Mouse (Mus musculus): ENCODE measurements at regions not wholly inside any gene's neighbourhood (a gene's known extent, or its start where the extent isn't known, plus 50 kb on each side); places are given as distances from the start of the nearest gene placed in this dataset.
A peak's percentile ranks its signal among the peaks of the same experiment; 100 is the strongest.

DNA sequence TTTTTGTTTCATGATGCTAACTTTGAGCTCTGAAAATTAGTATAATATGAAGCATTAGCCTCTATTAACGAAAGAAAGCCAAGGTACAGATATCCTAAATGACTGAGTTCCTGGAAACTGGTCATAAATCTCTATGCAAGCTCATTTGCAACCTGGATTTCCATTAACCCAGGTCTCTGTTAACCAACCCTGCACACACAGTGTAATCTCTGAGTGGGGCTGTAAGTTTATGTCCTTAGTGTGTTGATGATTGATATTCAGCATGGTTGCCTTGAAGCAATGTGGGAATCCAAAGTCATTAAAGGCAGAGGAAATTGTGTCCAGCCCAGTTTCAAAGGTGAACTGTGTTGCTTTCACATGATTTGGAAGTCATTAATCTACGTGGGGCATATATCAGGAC lies 225.9 kb upstream of the Lcorl start:
- DNase-seq = no peak

GRCm38 (mm10) chr5:46073744-46074143 lies 216.3 kb upstream of the Lcorl start:
- no peak for DNase-seq

DNA sequence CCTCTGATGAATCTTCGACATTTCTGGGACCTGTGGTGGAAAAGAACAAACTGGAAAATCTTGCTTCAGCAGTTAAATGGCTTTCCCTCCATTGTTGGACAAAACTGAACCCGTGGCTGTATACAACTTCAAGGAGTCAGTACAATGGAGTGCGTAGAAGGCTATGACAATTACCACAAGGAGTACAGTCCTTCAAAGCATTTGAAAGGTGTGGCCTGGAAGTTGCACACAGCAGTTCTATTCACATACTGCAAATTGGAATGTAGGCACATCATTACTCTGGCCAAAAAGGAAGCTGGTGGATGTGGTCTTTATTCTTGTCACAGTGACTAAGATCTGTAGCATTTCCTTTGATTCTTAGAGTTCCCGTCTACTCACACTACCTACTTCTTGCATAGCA lies 215.7 kb upstream of the Lcorl start:
- no peak for DNase-seq

GRCm38 (mm10) chr5:46059910-46060309 lies 202.5 kb upstream of the Lcorl start:
- DNase-seq = no peak

GRCm38 (mm10) chr5:46054850-46055249 lies 197.4 kb upstream of the Lcorl start:
- no peak for DNase-seq

GRCm38 (mm10) chr5:46042684-46043348 lies 185.4 kb upstream of the Lcorl start:
- DNase-seq = no peak

- peak; percentile 81 for DNase-seq
Measured at GRCm38 (mm10) chr5:46033008-46033676, 175.7 kb upstream of the Lcorl start.

- DNase-seq = no peak
Measured at GRCm38 (mm10) chr5:46032206-46032605, 174.8 kb upstream of the Lcorl start.

DNA sequence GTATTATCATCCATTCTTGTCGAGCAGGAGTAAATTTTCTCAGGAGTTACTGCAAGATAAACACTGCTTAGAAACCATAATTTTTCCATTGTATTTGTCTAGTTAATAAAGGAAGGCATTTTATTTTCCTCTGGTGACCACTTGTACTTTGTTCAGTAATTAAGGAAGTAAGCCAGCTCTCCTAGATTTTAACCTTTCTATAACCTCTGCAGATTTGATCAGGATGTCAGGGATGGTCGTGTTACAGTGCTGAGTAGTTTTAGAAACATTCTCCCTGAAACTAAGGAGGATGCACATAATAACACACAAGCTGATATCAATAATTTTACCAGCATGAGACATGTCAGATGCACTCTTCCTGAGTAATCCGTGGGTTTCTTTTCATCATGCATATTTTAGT lies 166.7 kb upstream of the Lcorl start:
- DNase-seq = no peak

DNA sequence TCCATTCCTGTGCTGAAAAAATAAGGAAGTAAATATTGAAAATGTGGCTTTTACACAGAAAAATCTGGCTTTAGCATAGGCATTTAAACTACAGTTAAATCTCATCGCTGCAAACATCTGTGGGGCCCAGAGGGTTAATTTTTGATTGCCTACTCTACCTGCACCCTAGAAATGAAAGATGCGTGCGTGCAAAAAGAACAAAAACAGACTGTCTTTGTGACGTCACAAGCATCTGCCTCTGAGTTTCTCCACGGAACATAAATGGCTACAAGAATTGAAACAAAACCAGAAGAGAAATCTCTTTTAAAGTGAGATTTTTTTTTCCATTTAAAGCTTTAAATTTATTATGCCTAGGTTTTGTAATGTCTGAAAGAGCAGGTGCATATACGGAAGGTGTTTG lies 166.0 kb upstream of the Lcorl start:
- DNase-seq = no peak

- DNase-seq = no peak
Measured at GRCm38 (mm10) chr5:46022047-46022422, 164.6 kb upstream of the Lcorl start.

DNA sequence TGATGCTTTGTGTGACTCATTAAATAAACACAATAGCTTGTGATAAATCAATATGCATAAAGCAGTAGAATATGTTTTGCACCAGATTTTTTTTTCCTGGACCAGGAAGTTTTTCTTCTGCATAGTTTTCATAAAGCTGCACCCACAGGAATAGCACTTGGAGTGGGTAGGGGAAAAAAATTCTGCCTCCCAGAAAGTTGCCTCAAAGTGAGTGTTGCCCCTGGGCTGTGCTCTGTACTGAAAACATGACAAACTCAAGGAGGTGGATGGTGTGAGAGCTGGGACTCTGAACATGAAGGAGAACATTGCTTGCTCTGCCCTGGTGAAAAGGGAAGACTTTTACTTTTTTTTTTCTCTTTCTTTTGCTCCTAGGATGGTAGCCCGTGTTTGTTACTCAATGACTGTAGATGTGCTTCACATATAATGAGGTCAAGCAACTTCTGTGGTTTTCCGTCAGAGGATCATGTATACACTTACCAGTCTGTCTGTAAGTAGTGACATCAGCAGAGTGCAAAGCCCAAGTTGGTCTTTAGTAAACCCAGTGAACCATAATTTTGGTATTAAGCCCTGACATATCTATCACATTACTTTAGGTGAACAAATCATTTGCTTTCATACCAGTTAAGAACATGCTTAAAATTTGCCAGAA lies 164.1 kb upstream of the Lcorl start:
- no peak for DNase-seq

- no peak for DNase-seq
Measured at GRCm38 (mm10) chr5:46020175-46020574, 162.8 kb upstream of the Lcorl start.

- no peak for DNase-seq
Measured at GRCm38 (mm10) chr5:46007446-46007845, 150.0 kb upstream of the Lcorl start.

- no peak for DNase-seq
Measured at GRCm38 (mm10) chr5:46006691-46007090, 149.3 kb upstream of the Lcorl start.

- DNase-seq = no peak
Measured at GRCm38 (mm10) chr5:46006228-46006627, 148.8 kb upstream of the Lcorl start.

DNA sequence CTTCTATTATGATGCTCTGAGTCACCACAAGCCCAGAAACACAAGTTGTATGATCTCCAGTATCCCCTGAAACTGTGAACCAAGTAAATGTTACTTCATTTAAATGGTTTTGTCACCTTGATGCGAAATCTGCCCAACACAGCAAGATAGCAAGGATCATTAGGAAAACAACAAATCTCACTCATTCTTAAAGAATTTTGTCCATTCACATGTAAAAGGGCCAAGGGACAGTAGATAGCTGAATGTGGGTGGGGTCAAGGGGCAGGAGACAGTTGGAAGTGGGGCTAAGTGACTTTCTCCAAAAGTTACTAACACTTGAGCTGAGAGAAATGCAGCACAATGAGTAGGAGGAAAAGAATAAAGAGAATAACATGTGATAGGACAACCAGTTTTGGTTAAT lies 148.2 kb upstream of the Lcorl start:
- DNase-seq = no peak

GRCm38 (mm10) chr5:46002011-46002410 lies 144.6 kb upstream of the Lcorl start:
- DNase-seq = no peak

DNA sequence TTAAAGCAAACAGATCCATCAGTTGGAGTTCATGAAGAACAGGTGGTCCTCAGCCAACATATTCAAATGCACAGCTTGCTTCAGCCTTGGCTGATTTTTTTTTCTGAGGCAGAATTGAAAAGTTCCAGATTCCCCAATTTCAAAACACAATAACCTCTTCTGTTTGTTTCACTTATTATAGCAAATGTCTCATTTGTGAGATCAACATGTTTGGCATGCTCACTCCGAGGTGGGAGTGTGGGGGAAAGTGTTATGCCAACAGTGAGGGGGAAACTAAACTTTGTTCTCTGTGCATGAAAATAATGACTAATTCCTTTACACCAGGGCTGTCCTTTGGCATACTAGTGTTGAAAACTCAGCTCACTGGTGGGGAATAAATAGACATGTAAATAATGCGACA lies 100.4 kb upstream of the Lcorl start:
- DNase-seq = no peak

DNA sequence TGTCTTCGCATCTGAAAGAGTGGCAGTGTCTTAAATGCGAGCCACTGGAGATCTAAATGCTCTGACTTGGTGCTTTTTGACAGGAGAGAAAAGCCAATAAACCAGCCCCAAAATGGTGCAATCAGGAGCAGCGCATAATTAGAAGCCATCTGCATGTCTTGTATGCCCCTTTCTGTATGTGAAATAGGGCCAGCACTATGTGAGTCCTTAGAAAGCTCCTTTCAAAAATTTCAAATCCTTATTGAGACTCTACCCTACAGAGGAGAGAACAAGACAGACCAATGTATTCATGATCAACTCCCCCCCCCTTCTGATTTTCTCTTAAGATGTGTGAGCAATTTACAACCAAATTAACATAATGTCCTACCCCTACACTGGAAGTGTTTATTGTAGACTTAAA lies 86.6 kb upstream of the Lcorl start:
- no peak for DNase-seq

DNA sequence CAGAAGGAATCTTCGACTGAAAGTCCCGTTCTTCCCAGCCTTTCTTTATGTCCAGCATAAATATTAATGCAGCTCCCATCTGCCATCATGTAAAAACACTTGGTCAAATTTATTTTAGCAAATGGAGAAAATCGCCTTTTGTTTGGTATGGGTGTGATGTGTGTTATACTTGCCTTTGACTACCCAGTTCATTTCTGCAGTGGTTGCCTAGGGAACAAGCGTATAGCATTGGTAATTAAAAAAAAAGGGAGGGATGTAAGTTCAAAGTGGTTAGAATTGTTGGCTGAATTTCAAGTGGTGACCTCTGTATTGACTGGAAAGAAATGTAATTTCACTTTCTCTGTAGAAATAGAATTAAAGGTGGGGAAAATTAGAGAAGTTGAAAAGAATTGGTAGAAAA lies 75.6 kb upstream of the Lcorl start:
- no peak for DNase-seq

DNA sequence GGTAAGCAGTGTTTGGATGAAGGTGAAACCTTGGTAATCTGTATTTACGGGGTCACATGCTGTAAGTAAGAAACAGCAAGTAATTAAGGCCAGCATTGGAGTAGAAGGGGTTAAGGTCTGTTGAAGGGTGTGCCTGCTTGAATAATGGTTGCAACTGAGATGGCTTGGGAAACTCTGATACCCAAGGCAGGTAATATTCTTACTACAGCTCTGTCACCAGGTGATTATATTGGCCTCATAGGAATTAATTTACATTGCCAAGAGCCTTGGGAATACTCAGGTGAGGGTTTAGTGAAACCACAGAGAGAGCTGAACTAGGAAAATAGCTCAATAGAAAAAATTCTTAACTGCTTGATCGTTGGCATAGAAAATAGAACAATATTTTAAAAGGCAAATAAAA lies 73.8 kb upstream of the Lcorl start:
- DNase-seq = no peak

DNA sequence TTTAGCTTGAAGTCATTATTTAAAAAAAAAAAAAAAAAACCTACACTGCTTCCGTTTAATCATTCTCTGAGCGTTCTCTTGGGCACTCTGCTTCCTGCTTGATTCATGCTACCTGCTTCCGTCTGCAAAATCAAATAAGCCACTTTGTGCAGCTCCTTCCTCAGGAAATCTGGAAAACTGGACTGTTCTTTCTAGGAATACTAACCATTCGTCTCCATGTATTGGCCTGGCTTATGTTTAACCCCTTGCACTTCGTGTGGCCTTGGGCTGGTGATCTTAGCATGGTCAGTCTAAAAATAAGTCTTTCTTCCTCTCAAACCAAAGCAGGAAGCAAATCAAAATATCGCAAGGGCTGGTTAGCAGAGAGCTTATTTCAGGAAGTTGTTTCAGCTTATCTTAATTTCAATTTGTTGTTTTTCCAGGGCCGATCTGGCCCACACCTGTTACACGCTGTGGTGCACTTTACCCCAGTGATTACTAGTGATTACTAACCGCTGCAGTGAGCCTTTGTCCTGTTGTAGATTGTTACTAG lies 68.5 kb upstream of the Lcorl start:
- peak; percentile 6 for DNase-seq

DNA sequence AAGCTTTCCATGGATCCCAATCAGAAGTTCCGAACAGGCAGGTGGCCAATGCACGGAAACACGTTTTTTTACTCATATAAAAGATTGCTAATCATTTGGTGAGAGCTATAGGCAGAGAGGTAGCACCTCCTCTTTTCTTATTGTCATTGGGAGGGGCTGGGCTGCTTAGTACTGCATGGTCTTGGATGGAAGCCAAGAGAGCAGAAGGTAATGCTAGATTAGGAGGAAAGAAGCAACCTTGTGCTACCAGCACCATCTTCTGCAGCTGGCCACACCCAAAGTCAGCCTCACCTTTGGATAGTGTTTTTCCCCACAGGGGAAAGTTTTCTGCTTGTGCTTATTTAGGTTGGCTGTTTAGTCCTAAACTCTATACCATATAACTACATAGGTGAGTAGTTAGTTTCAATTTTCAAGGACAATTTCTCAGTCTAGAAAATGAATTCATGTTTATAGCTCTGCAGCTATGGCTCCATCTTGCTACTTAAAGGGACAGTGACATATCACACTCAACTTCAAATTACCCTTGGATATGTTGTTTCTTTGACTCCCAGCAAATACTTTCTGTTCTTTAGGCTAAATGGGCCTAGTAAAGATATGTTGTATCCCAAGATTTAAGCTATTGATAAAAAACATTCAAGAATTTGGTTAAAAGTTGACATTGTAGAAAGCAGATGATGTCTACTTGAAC lies 66.6 kb upstream of the Lcorl start:
- no peak for DNase-seq

Data from kidney, postnatal 10 days (tissue).